Mouse (Mus musculus) heart, postnatal 0 days (tissue): Measurements from ENCODE around the gene Tbc1d2b. TPM values are rescaled to one million over a fixed set of nuclear protein-coding genes. Genes with fewer than 3 reads are reported as not detected.

Experiments used
- ATAC-seq: fragments of 200-750 bp; cut with Nextera tagmentation; 2 replicates; pipeline ENCODE4 v1.8.0; 2017; ENCODE audit warnings: low read depth, moderate number of reproducible peaks, moderate library complexity; ENCODE audit not compliant: insufficient read depth
- DNase-seq: peaks from one replicate; pipeline ENCODE4 v3.0.0-alpha.2; 2016; ENCODE audit warnings: low spot score
- H3K27ac ChIP-seq: fragments of 300-500 bp; sonication (generic); 2 replicates; pipeline ENCODE4 v1.5.1; 2014; ENCODE audit warnings: low read depth, mild to moderate bottlenecking
- H3K27me3 ChIP-seq: fragments of 300-500 bp; sonication (generic); 2 replicates; pipeline ENCODE4 v1.6.1; 2014; ENCODE audit warnings: low read length, mixed read lengths; ENCODE audit not compliant: control insufficient read depth, insufficient read depth
- H3K36me3 ChIP-seq: fragments of 300-500 bp; sonication (generic); replicated peaks from 2 replicates; pipeline ENCODE4 v1.6.1; 2014; ENCODE audit warnings: low read length, mixed read lengths; ENCODE audit not compliant: control insufficient read depth, insufficient read depth
- H3K4me1 ChIP-seq: fragments of 300-500 bp; sonication (generic); 2 replicates; pipeline ENCODE4 v1.6.1; 2014; ENCODE audit warnings: antibody characterized with exemption; ENCODE audit not compliant: control insufficient read depth, insufficient read depth
- H3K4me2 ChIP-seq: fragments of 300-500 bp; sonication (generic); 2 replicates; pipeline ENCODE4 v1.6.1; 2014; ENCODE audit warnings: low read depth, mild to moderate bottlenecking, low read length, moderate library complexity
- H3K4me3 ChIP-seq: fragments of 300-500 bp; sonication (generic); 2 replicates; pipeline ENCODE4 v1.5.1; 2014; ENCODE audit warnings: low read depth, low read length
- H3K9ac ChIP-seq: fragments of 300-500 bp; sonication (generic); replicated peaks from 2 replicates; pipeline ENCODE4 v1.6.1; 2014; ENCODE audit warnings: low read depth, low read length, mixed read lengths
- H3K9me3 ChIP-seq: fragments of 300-500 bp; sonication (generic); replicated peaks from 2 replicates; pipeline ENCODE4 v1.6.1; 2016; ENCODE audit warnings: low read length; ENCODE audit not compliant: control insufficient read depth
- CTCF ChIP-seq: IDR thresholded peaks from 2 replicates; pipeline ENCODE4 v1.5.1; 2016; ENCODE audit warnings: antibody characterized with exemption, control low read depth, low read depth
- EP300 ChIP-seq: IDR thresholded peaks from 2 replicates; pipeline ENCODE4 v1.6.1; 2016; ENCODE audit warnings: antibody characterized with exemption, low read depth
- WGBS: fragments of 180-500 bp; shearing (Covaris S2); extraction: QIAGEN DNeasy Blood & Tissue Kit; methylation state at CpG from one replicate; pipeline ENCODE4 v1.1.7; 2014; 5-methylcytosine and 5-hydroxymethylcytosine counted together
- polyA plus RNA-seq: library from polyadenylated mRNA; unstranded; fragments of >200 nt; fragmentation: Nextera tagmentation; extraction: Ambion mirVana; gene quantifications from 2 replicates; pipeline ENCODE4 v1.2.1, GENCODE M21; 2015
- total RNA-seq: library from RNA; depleted of rRNA; stranded (reverse); fragments of >200 nt; gene quantifications from 2 replicates; pipeline ENCODE4 v1.2.3, GENCODE M21; 2014; ENCODE audit warnings: low replicate concordance

The Tbc1d2b gene
- total and polyA plus RNA-seq, 2 experiments from 2014 or later = 2.9 to 24.7 TPM

- Histone ChIP-seq H3K27ac (no peak overlapping the region), H3K27me3 (no peaks in the 10 kb centered on the region), H3K36me3 (no peaks in the 10 kb centered on the region), H3K4me3 (no peak overlapping the region), H3K9me3 (no peaks in the 10 kb centered on the region), H3K9ac (no peak overlapping the region), H3K4me1 (peaks cover 4% of the 10 kb centered on the region; the same call in 1 of the 2 replicates), H3K4me2 (no peak overlapping the region)
- ATAC-seq (no peak), DNase-seq (no peak)
- WGBS = 84% methylated on average over 1 of the region's 1 CpGs
- TF ChIP-seq EP300 (no peak), CTCF (no peak)
Measured at GRCm38 (mm10) chr9:90276779-90277178, 6.2 kb upstream of the Tbc1d2b start.

GRCm38 (mm10) chr9:90275906-90276305 is 5.3 kb upstream of the Tbc1d2b start:
- no peaks in the 10 kb centered on the region for H3K36me3 ChIP-seq
- H3K4me2 ChIP-seq = no peak overlapping the region
- no peak for DNase-seq
- no peaks in the 10 kb centered on the region for H3K27me3 ChIP-seq
- peaks cover 4% of the 10 kb centered on the region; the same call in 1 of the 2 replicates for H3K4me1 ChIP-seq
- H3K27ac ChIP-seq = no peak overlapping the region
- 84% methylated on average over 5 of the region's 5 CpGs for WGBS
- no peak for ATAC-seq
- no peak overlapping the region for H3K4me3 ChIP-seq
- H3K9me3 ChIP-seq = no peaks in the 10 kb centered on the region
- TF ChIP-seq EP300 (no peak), CTCF (no peak)
- no peak overlapping the region for H3K9ac ChIP-seq

GRCm38 (mm10) chr9:90275500-90275899 is 4.9 kb upstream of the Tbc1d2b start:
- TF ChIP-seq CTCF (no peak), EP300 (no peak)
- 59% methylated on average over 2 of the region's 2 CpGs for WGBS
- H3K4me3 ChIP-seq = no peak overlapping the region
- no peak overlapping the region for H3K4me2 ChIP-seq
- DNase-seq = no peak
- peaks cover 4% of the 10 kb centered on the region; the same call in 1 of the 2 replicates for H3K4me1 ChIP-seq
- no peaks in the 10 kb centered on the region for H3K9me3 ChIP-seq
- no peaks in the 10 kb centered on the region for H3K27me3 ChIP-seq
- no peak for ATAC-seq
- no peak overlapping the region for H3K27ac ChIP-seq
- H3K9ac ChIP-seq = no peak overlapping the region
- no peaks in the 10 kb centered on the region for H3K36me3 ChIP-seq

- Histone ChIP-seq H3K4me3 (no peak overlapping the region), H3K27ac (no peak overlapping the region), H3K4me1 (peaks cover 11% of the 10 kb centered on the region; the same call in 1 of the 2 replicates), H3K27me3 (no peaks in the 10 kb centered on the region), H3K36me3 (no peaks in the 10 kb centered on the region), H3K4me2 (no peak overlapping the region), H3K9me3 (no peaks in the 10 kb centered on the region), H3K9ac (no peak overlapping the region)
- 69% methylated on average over 3 of the region's 3 CpGs for WGBS
- no peak for TF ChIP-seq CTCF
- TF ChIP-seq EP300 = no peak
- ATAC-seq = no peak
- no peak for DNase-seq
Measured at GRCm38 (mm10) chr9:90274516-90274915, 3.9 kb upstream of the Tbc1d2b start.

- Histone ChIP-seq H3K36me3 (no peaks in the 10 kb centered on the region), H3K27me3 (no peaks in the 10 kb centered on the region), H3K27ac (no peak overlapping the region), H3K4me1 (0 out of 2 replicates have a peak, but pooled peaks cover 12% of the 10 kb centered on the region), H3K4me3 (no peak overlapping the region), H3K4me2 (no peak overlapping the region), H3K9ac (no peak overlapping the region), H3K9me3 (no peaks in the 10 kb centered on the region)
- ATAC-seq (no peak), DNase-seq (no peak)
- TF ChIP-seq CTCF (no peak), EP300 (no peak)
- WGBS = 86% methylated on average over 12 of the region's 12 CpGs
Measured at GRCm38 (mm10) chr9:90272346-90272745, 1.7 kb upstream of the Tbc1d2b start.

GRCm38 (mm10) chr9:90271541-90272090 is 1.0 kb upstream of the Tbc1d2b start:
- no peak for DNase-seq

More at GRCm38 (mm10) chr9:90271541-90272090, 1.0 kb upstream of the Tbc1d2b start:
- Histone ChIP-seq H3K4me2 (no peak overlapping the region), H3K27ac (no peak overlapping the region), H3K36me3 (no peaks in the 10 kb centered on the region), H3K4me3 (no peak overlapping the region), H3K27me3 (no peaks in the 10 kb centered on the region), H3K9me3 (no peaks in the 10 kb centered on the region), H3K4me1 (0 out of 2 replicates have a peak, but pooled peaks cover 12% of the 10 kb centered on the region), H3K9ac (no peak overlapping the region)
- no peak for TF ChIP-seq EP300
- no peak for TF ChIP-seq CTCF
- no peak for ATAC-seq
- 63% methylated on average over 5 of the region's 5 CpGs for WGBS
